Comparison of ENCODE assay signal across 8 mouse cellular contexts in genomic region chr11:84031971-84032370, GRCm38 (mm10). TPM values are rescaled to one million over a fixed set of nuclear protein-coding genes. Genes with fewer than 3 reads are reported as not detected.
DNase-seq lines count a peak whose midpoint lies in the region; ATAC-seq and TF ChIP-seq lines count a peak whose summit lies in the region.

No protein-coding gene starts in this region.

- H3K4me2 ChIP-seq in kidney, embryonic 14.5 days (replicated peaks; ENCODE audit: low read depth, low read length), result no peak overlapping the region
- H3K4me2 ChIP-seq in forebrain, embryonic 15.5 days (replicated peaks), result no peak overlapping the region

- intact Hi-C loops in left cerebral cortex, postnatal 14 days (cut with DNase I), result loop anchor here (5.0 kb wide), 1 partner anchor 35 kb away; no protein-coding TSS in a partner anchor

- no peak overlapping the region for H3K27ac ChIP-seq in kidney, embryonic 14.5 days (ENCODE audit: low read depth, low read length)
- no peak overlapping the region for H3K27ac ChIP-seq in embryonic fibroblast, embryonic 13.5 days (ENCODE audit: insufficient read depth, low read length)
- no peak overlapping the region for H3K27ac ChIP-seq in forebrain, embryonic 15.5 days (replicated peaks)

- no peaks in the 10 kb centered on the region for H3K27me3 ChIP-seq in kidney, embryonic 14.5 days (ENCODE audit: control insufficient read depth, insufficient read depth, low read length)
- no peaks in the 10 kb centered on the region for H3K27me3 ChIP-seq in E14TG2a.4 (ENCODE audit: insufficient read depth, low read length)
- H3K27me3 ChIP-seq in forebrain, embryonic 15.5 days, result no peaks in the 10 kb centered on the region

- TF ChIP-seq CTCF in E14TG2a.4 (conservative IDR thresholded peaks at IDR 0.05; ENCODE audit: low read length), result peak; percentile 94
- TF ChIP-seq CTCF in embryonic fibroblast, embryonic 13.5 days (IDR thresholded peaks at IDR 0.05; ENCODE audit: borderline replicate concordance, insufficient read depth, low read length), result peak; percentile 40; the same call in 1 of the 2 replicates

- no peaks in the 10 kb centered on the region for H3K9me3 ChIP-seq in kidney, embryonic 14.5 days (ENCODE audit: control insufficient read depth, low read length)
- no peaks in the 10 kb centered on the region for H3K9me3 ChIP-seq in E14TG2a.4 (ENCODE audit: low read length)
- H3K9me3 ChIP-seq in forebrain, embryonic 15.5 days, result no peaks in the 10 kb centered on the region

- no peaks in the 10 kb centered on the region for H3K4me1 ChIP-seq in kidney, embryonic 14.5 days (ENCODE audit: control insufficient read depth, insufficient read depth, low read length)
- H3K4me1 ChIP-seq in E14TG2a.4 (replicated peaks; ENCODE audit: low read depth, low read length), result no peaks in the 10 kb centered on the region
- no peaks in the 10 kb centered on the region for H3K4me1 ChIP-seq in embryonic fibroblast, embryonic 13.5 days (ENCODE audit: control insufficient read depth, insufficient read depth, low read length)
- peaks cover 12% of the 10 kb centered on the region for H3K4me1 ChIP-seq in forebrain, embryonic 15.5 days

- H3K9ac ChIP-seq in kidney, embryonic 14.5 days (ENCODE audit: low read depth, low read length), result no peak overlapping the region
- no peak overlapping the region for H3K9ac ChIP-seq in forebrain, embryonic 15.5 days (replicated peaks)

- DNase-seq in kidney, adult 18-20 months, result peak; percentile 57
- peak; percentile 66 for DNase-seq in adipocyte (ENCODE audit: low spot score)
- peak; percentile 71 to 72 for DNase-seq in left cerebral cortex, postnatal 14 days (ENCODE audit: low spot score in 2 of 2)
- DNase-seq in retina, postnatal 1 day, result peak; percentile 53

- H3K36me3 ChIP-seq in kidney, embryonic 14.5 days (ENCODE audit: control insufficient read depth, insufficient read depth, low read length), result peaks cover 17% of the 10 kb centered on the region; the same call in 1 of the 2 replicates
- H3K36me3 ChIP-seq in E14TG2a.4 (ENCODE audit: insufficient read depth, low read length), result peaks cover 27% of the 10 kb centered on the region
- peaks cover 58% of the 10 kb centered on the region for H3K36me3 ChIP-seq in forebrain, embryonic 15.5 days

- 56% methylated on average over 9 of the region's 9 CpGs for whole genome bisulfite sequencing in kidney, embryonic 14.5 days
- WGBS in forebrain, embryonic 15.5 days, result 55% methylated on average over 9 of the region's 9 CpGs

- no peak for ATAC-seq in kidney, embryonic 14.5 days (ENCODE audit: low FRiP score, low TSS enrichment)
- ATAC-seq in forebrain, embryonic 15.5 days (replicated peaks), result no peak

- TF ChIP-seq POLR2A in embryonic fibroblast, embryonic 13.5 days (IDR thresholded peaks at IDR 0.05; ENCODE audit: low read depth, low read length), result no peak

- H3K4me3 ChIP-seq in kidney, embryonic 14.5 days (ENCODE audit: low read length), result no peak overlapping the region
- no peak overlapping the region for H3K4me3 ChIP-seq in E14TG2a.4 (replicated peaks; ENCODE audit: low read length)
- H3K4me3 ChIP-seq in embryonic fibroblast, embryonic 13.5 days (ENCODE audit: insufficient read depth, low read length), result no peak overlapping the region
- no peak overlapping the region for H3K4me3 ChIP-seq in forebrain, embryonic 15.5 days

RNA-seq across cellular contexts. Expression of gene Dusp14, which starts 37.1 kb away (rescaled TPM):
- 19.8 and 21.4 TPM in 2 replicates for polyA plus RNA-seq in kidney, embryonic 14.5 days (2014; fragmentation: Nextera tagmentation; extraction: Ambion mirVana)
- 16.2 and 21.0 TPM in 2 replicates for polyA plus RNA-seq in embryonic fibroblast, embryonic 13.5 days (2011; ENCODE audit: insufficient read length, low read depth, missing spikeins)
- total RNA-seq in left cerebral cortex, postnatal 14 days (2021), result 10 to 100 TPM; 62.4 to 63.7 TPM
- 31.7 and 33.2 TPM in 2 replicates for polyA plus RNA-seq in forebrain, embryonic 15.5 days (2015; fragmentation: Nextera tagmentation; extraction: Ambion mirVana)
